Mouse (Mus musculus): ENCODE data around the gene Gm6096. TPM values are rescaled to one million over a fixed set of nuclear protein-coding genes. Genes with fewer than 3 reads are reported as not detected.

Gm6096 gene
- not detected for total RNA-seq (2023)

GRCm38 (mm10) chr7:34250738-34251137, at the start of gene Gm6096:
Gene Gm6096, plus strand, starts transcription at chr7:34251038.

DNA sequence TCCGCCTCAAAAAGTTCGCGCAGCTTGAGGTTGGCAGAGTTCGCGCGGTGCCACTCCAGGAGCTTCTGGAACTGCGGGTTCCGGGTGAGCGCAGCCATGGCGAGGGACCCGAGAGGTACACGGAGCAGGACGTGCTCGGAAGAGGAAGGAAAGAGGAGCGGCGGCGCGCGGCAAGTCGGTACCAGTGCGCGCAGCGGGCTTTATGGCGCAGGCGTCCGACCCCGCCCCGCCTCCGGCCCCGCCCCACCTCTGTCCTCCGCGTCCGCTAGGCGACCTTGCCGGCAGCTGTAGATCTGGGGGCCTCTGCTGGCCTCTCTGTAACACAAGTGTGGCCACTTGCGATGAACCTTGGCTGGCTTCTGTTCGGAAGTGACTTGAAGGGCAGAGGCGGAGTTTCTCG, 20.7 kb upstream of the Gm6096 start, which contains the start of gene Gpi1:
Gene Gpi1 (minus strand): TSS at position 221 of the 400 bp plus-strand sequence.

Other genes starting within 250 kb of the Gm6096 start
- not detected for gene Scgb2b27, start 237.1 kb upstream of the Gm6096 start, total RNA-seq (2023)
- gene Scgb1b27, start 229.6 kb upstream of the Gm6096 start, total RNA-seq (2023): not detected
- gene Scgb1b30, start 155.6 kb upstream of the Gm6096 start, total RNA-seq (2023): not detected
- not detected for gene Wtip, start 117.8 kb upstream of the Gm6096 start, total RNA-seq (2023)
- gene Uba2, start 81.4 kb upstream of the Gm6096 start, total RNA-seq (2023): 76.4 TPM
- gene Pdcd2l, start 54.4 kb upstream of the Gm6096 start, total RNA-seq (2023): 27.7 TPM
- gene Gpi1, start 20.7 kb upstream of the Gm6096 start, total RNA-seq (2023): 268 TPM
- gene 4931406P16Rik, start 62.5 kb downstream of the Gm6096 start, total RNA-seq (2023): 43.4 TPM
- gene Lsm14a, start 142.3 kb downstream of the Gm6096 start, total RNA-seq (2023): 181 TPM

All from CD4-positive naive resting alpha-beta T cell, adult 57 days (primary cell).